1 mouse cellular context compared by ENCODE assay signal in the genomic region with DNA sequence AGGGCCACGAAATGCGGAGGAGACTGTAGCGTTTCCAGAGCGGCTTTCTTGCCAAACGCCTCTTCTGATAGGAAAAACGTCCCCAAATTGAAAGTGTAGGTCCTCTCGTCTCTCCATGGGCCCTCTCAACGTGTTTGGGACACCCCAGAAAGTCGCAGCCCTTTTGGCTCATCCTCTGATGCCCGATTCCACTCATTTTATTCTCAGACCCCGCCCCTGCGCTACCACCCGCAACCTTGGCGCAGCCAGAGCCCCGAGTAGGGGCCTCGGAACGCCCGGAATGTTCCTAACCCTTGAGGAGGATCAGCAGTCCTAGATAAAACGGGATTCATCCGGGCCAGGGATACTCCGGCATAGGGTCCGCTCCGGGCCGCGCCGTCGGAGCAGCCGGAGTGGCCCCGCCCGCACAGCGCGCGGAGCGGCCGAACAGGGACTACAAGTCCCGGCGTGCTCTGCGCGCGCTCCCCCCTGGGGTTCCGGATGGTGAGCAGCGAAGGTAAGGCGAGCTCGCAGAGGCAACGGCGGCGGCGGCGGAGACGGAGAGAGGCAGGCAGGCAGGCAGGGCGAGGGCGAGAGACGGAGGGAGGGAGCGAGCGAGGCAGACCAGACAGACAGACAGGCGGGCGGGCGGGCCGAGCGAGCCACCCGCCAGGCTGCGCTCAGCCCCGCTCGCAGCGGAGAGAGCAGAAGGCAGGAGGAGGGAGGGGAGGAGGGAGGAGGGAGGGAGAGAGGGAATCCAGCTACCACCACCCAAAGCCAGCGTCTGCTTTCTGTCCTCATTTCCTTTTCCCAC.
TF ChIP-seq lines count a peak whose summit lies in the region.

A gene (plus strand): TSS at position 233 of the 793 bp plus-strand sequence.

TF ChIP-seq in MEL, 35 proteins besides CTCF, POLR2A, EP300 and RAD21 (continued from another document):
- TF ChIP-seq USF2 (IDR thresholded peaks at IDR 0.05; ENCODE audit: borderline replicate concordance in 1 of 2, insufficient read depth in 1 of 2, low read depth in 1 of 2, low read length in 2 of 2) = no peak
- TF ChIP-seq MYC (IDR thresholded peaks at IDR 0.05; ENCODE audit: low read depth, low read length) = no peak
- TF ChIP-seq TAL1 (IDR thresholded peaks at IDR 0.05; ENCODE audit: low read length) = no peak
- TF ChIP-seq UBTF (IDR thresholded peaks at IDR 0.05; ENCODE audit: borderline replicate concordance, insufficient read depth, low read depth, low read length) = no peak; the same call in 1 of the 2 replicates
- TF ChIP-seq NELFE (IDR thresholded peaks at IDR 0.05; ENCODE audit: low read depth, low read length) = peak; percentile 75
- peak; percentile 96 for TF ChIP-seq HCFC1 (IDR thresholded peaks at IDR 0.05; ENCODE audit: low read depth, low read length)
- no peak for TF ChIP-seq CHD2 (IDR thresholded peaks at IDR 0.05; ENCODE audit: low read length)
